Mouse (Mus musculus) adrenal gland, adult (tissue): ENCODE results near the gene Pus10.

Experiments
- DNase-seq, 2 experiments: peaks; one replicate each; pipeline ENCODE4 v3.0.0; 2022 to 2023; ENCODE audit warnings: low spot score in 1 of 2; ENCODE audit not compliant: inconsistent age in 2 of 2

The Pus10 gene

DNA sequence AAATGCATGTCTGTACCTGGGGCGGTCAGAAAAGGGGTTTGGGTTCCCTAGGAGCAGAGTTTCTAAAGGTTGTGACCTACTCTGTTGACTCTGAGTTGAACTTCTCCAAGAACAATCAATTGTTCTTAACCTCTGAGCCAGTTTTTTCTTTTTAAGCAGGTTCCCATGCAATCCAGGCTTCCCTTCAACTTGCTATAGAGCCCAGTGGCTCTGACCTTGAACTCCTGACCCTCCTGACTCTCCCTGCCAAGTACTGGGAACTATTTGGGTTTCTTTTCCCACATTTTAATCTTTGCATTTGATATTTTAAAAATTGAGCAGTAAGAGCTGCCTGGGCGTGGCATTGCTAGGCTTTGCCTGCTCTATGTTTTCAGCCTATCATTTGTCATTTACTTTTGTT, 27.8 kb downstream of the Pus10 start:
- peak; percentile 21 to 46 for DNase-seq

DNA sequence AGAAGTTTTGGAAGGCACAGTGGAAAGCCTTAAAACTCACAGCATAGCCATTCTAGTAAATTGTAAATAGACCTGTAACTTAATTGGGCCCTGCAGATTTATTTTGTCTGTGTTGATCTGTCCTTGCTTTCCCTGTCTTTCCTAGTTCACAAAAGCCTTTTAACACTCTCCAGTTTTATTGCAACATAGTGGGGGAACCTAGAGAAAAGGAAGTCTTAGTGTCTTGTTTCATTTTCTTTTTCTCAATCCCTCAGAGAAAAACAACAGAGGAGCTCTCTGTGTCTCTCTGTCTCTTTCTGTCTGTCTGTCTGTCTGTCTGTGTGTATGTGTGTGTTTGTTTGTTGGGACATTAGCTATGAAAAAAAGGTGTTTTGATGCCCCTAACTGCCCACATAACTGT, 30.4 kb downstream of the Pus10 start:
- DNase-seq = no peak

DNA sequence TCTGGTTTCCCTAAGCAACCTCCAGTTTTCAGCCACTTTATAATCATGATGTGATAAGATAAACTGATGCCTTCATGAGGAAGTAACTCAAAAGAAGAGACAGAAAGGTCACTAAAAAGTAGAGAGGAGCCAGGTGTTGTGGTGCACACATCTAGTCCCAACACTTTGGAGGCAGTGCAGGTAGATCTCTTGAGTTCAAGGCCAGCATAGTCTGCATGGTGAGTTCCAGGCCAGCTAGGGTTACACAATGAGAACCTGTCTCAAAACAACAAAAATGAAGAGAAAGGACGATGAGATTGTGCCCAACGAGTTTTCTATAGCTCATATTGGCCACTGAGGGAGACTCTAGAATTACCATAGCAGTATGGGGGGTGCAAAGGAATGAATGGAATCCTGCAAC, 33.1 kb downstream of the Pus10 start:
- DNase-seq = no peak

DNA sequence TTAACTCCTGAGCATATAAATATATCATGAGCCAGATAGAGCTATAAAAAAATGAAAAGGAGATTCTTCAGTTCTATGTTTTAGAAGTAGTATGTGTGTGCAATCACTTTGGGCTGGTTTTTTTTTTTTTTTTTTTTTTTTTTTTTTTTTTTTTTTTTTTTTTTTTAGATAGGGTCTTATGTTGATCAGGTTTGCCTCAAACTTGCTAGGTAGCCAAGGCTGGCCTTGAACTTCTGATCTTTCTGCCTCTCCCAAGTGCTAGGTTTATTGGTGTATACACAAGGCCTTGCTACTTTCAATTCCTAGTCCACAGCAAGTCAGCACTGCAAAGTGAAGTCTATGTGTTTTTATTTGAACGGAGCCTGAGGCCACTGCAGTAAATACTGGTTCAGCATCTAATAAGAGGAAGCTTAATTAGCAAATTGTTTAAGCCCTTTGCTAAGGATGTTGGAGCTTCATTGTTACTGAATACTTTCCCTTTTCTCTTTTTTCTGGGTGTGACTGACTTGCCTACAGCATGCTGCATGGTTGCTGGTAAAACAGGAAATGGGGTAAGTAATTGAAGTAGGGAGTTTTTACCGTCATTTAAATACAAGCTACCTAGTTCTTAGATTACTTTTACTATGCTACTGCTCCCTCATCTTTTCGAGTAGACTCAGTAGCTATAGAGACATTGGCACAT, 34.1 kb downstream of the Pus10 start:
- no peak for DNase-seq

DNA sequence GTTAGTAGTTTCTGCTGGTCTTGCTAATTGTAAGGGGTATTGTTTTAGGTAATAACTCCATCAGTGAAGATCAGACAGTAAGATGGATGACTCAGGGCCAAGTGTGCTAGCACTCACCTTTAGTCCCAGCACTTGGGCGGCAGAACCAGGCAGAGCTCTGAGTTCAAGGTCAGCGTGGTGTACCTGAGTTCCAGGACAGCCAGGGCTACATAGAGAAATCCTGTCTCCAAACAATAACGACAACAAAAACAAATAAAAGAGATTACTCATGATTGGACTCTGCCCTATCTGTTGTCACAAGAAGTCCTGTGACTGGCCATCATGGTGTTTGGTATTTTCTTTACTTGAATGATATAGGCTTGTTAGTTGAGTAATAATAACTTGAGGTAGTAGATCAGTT, 36.4 kb downstream of the Pus10 start:
- DNase-seq = no peak

DNA sequence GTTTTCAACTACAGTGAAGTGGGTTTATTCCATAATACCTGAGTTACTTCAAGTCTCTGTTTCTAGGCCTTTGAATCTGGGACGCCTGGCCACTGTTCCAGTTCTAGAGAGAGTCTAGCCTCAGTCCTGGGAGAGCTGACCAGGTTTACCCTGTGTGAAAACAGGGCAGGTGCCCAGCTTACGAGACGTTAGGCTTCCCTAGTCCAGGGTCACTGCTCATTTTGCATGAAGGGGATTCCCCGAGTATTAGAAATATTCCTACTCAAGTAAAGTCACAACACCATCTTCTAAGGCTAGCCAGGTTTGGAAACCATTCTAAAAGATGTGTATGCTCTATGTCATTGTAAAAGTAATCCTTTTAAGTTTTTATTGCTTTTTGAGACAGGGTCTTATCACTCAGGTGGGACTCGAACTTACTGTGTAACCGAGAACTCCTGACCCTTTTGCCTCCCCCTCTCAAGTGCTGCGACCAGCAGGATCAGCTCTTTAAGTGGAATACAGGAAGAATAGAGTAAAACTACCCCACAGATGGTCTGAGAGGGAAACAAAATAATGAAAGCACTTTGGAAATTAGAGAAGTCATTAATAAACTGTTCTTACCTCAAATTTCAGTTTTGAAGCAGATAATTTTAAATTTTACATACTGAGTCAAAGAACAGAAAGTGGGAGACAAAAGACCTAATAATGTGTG, 39.3 kb downstream of the Pus10 start:
- no peak for DNase-seq

DNA sequence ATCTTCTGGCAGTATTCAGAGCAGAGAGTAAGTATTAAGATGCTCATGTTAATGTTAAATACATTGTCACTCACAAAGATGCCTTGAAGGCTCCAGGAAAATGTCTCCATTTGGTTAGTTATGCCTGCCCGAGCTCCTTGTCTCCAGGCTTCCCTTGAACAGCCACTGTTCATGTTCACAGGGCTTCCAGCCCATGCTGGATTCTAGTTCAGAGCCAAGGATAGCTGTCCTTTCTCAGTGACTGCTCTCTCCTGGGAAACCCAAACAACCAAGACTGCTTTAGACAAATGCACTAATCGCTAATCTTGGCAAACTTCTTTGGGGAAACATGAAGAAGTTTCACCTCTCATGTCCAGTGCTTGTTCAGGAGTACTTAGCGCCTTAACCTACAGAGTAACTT, 46.8 kb downstream of the Pus10 start:
- DNase-seq = no peak

DNA sequence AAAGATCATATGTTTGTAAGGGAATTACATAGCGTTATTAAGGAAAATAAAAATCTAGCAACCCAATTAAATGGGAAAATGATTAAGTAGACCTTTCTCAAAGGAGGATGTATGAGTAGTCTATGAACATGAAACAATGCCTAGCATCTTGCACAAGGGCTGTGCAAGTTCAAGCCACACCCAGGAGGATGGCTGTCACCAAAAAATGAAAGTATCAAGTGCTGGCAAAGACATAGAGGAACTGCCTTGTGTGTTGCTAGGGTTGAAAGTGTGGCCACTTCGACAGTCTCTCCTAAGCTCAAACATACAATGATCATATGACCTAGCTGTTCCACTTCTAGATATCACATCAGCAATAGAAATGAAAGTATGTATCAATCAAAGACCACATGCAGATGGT, 53.4 kb downstream of the Pus10 start:
- DNase-seq = no peak

DNA sequence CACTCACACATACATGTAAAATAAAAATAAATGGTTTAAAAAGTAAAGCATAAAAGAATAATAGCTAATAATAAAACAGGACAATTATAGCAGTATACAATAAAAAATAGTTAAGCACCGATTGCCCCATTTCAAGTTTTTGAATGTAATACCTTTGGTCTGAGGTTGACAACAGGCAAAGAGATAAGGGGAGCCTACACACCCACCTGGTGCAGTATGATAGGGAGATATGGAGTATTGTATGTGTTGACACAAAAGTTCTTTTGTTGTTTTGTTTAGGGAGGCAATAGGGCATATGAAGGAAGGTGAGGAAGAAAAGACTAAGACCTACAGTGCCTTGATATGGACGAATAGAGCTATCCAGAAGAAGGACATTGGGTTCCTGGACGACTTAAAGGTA, 54.4 kb downstream of the Pus10 start:
- no peak for DNase-seq

DNA sequence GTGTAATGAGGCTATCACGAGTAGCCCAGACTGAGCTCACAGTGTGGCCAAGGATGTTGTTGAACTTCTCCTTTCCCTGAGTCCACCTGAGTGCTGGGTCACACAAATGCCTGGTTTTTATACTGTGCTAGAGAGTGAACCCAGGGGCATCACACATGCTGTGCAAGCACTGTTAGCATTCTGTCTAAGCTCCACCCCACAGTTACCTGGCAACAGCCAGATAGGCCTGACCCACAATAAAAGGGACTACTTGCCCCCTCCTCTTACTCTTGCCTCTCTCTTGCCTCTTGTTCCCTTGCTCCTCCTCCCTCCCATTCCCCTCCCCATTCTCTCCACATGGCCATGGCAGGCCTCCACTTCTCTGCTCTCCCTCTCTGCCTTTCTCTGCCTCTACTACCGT, 56.9 kb downstream of the Pus10 start:
- no peak for DNase-seq

DNA sequence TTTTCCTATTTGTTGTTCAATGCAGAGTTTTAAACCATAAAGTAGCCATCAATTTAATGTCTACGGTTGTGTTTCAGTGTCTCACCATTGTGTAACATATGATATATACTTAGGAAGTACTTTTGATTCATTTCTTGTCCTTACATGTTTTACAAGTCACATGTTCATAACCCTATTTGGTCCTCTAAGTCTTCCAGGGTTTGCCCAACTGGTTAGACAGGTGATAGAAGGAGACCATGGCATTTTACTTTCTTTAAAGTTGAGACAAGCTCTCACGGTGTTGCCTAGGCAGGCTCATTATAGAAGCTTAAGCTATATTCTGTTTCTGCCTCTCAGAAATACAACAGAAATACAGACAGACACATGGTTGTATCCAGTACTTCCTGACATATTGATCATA, 60.4 kb downstream of the Pus10 start:
- DNase-seq = no peak

DNA sequence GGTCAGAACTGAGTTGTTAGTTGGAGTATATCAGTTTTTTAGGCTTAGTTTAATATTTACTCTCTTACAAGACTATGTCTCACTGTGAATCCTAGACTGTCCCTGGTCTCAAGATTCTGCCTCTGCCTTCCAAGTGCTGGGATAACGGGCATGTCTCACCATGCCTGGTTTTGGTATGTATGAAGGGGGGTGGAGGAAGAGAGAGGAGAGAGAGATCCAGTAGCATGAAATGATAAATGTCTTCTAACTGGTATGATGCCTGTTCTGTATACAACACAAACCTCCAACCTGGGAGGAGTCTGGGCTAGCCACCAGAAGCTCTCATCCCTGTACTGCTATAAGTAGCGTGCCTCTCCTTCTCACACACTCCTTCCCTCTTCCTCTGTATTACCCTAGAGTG, 61.0 kb downstream of the Pus10 start:
- DNase-seq = no peak

DNA sequence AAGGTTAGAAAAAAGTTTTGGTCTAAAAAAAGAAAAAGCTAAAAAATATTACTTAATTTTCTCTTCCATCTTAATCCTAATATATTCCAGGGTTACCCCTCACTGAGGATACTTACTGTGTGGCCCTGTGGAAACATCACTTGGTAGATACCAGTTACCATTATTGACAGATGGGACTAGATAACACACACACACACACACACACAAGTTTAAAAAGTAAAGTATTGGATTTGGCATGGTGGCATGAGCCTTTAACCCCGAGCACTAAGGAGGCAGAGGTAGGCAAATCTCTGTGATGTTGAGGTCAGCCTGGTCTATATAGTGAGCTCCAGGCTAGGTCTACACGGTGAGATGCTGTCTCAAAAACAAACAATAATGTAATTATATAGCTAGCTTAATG, 62.7 kb downstream of the Pus10 start:
- no peak for DNase-seq

DNA sequence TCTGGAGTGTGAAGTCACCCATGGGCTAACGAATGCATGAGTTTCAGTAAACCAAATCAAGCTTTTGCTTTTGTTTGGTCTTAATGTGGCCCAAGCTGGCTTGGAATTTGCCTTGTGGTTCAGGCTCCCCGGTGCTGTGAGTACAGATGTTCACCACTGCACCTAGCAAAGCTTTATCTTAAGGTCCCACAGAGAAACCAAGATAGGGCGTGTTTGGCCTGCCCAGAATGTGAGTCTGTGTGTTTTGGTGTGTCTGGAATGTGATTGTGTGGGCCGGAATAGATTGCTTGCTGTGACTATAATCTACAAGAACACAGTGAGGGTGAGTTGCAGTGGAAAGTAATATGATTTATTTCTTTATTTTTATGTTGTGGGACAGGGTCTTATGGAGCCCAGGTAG, 64.6 kb downstream of the Pus10 start:
- DNase-seq = no peak

DNA sequence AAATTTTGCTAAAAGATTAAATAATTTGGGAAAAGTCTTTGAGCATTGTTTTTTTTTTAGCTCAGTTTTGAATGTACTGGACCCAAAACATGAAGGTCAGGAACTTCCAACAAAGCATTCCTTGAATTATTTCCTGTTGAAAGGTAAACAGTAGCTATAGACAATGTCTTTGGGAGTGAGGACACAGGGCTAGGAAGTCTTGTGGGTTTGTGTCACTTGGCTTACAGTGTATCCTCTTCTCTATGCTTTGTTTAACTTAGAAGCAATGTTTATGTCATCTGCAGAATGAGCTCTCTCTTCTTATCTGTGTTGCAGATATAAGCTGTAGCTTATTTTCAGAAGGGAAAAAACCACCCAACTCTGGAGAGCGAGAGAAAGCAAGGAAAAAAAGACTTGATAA, 67.4 kb downstream of the Pus10 start:
- no peak for DNase-seq

DNA sequence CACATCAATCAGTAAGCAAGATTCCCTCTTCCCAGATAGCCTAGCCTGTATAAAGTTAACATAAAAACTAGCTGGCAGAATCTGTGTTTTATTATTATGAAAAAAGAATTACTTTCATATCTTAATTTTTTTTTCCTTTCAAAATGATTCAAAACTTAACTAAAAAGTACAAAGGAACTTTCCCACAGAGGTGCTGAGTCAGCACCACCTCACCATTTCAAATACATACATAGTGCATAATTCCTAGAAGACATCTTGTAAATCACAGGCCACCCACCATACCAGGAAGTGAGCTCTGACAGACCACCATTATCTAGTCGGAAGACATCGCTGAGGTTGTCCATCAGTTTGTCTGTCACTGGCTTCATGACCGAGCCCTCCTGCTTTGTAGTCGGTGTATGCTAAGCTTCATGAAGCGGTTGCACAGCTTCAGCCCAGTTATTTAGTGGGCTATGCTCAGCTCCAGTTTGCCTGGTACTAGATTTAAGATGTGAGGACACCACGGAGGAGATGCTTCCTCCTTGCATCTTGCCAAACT, 69.3 kb downstream of the Pus10 start:
- no peak for DNase-seq

DNA sequence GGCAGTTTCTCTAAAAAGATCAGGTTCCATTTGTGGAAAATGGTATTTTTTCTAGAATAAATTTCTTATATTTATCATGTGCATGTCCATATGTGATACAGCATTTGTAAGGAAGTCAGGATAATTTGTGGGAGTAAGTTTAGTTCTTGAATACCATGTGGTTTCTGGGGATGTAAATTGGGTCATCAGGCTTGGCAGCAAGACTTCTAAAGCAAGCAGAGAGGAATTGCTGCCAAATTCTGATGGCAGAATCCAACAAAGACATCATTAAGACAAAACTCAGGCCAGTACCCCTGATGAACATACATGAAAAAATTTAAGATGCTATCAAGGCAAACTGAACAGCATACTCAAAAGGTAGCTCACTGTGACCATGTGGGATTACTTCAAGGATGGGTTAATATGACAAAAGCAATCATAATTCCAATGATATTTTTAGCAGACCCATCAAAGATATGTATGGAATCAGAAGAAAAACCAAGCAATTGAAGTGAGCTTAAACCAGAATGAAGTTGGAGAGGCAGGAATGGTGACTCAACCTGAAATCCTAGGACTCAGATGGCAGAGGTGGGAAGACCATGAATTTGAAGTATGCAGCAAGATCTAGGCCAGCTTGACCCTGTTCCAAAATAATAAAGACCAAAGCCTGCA, 70.5 kb downstream of the Pus10 start:
- DNase-seq = no peak

DNA sequence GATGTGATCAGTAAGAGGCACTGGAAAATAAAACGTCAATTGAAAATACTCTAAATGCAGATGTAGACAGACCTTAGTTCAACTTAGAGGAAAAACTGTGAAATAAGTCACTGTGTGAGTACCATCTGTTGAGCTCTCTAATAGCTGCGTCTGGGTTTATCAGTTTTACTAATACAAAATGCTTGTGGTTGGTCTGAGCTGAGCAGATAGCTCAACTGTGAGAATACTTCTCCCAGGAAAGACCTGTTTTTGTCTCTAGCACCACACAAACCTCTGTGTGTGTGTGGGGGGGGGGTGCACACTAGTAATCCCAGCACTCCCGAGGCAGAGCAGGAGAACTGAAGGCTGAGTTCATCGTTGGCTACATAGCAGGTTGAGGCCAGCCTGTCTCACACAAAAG, 75.4 kb downstream of the Pus10 start:
- no peak for DNase-seq

DNA sequence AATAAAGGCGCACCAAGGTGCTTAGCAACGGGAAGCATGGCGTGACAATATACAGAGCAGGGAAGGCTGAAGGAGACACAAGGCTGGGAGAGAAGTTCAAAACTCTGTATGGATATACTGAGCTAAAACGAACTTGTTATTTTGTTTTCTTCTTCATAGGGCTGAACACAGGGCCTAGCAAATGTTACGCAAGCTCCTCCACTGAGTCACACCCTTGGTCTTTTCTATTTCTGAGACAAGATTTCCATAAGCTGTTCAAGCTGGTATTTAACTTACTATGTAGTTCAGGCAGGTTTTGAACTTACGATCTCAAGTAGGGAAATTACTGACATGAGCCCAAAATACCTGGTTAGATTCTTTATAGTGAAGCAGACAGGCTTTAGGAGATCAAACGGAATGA, 75.9 kb downstream of the Pus10 start:
- no peak for DNase-seq

DNA sequence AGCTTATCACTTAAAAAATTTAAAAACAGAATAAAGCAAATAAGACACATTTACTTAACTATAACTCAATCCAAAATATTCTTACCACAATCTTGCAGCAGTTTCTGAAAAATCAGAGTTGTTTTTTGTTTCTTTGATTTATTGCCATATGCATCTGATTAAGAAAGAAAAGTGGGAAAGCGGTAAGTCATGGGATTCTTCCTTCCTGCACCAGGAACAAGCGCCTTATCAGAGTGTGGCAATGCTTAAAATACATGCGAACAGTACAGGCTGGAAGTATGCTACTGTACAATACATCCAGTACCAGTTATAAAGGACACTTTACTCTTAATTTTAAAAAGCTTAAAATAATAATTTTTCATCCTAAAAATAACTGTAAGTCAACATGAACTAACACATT, 78.9 kb downstream of the Pus10 start:
- no peak for DNase-seq

DNA sequence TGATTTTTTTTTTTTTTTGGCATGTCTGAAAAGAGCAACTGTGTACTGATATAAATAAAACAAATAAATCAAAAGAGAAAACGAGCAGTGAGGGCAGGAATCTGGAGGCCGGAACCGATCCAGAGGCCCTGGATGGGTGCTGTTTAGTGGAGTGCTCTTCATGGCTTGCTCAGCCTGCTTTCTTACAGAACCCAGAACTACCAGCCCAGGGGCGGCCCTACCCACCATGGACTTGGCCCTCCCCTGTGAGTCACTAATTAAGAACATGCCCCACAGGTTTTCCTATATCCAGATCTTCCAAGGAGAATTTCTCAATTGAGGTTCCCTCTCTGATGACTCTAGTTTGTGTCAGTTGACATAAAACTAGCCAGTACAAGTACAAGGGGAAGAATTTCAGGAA, 80.6 kb downstream of the Pus10 start:
- DNase-seq = no peak

DNA sequence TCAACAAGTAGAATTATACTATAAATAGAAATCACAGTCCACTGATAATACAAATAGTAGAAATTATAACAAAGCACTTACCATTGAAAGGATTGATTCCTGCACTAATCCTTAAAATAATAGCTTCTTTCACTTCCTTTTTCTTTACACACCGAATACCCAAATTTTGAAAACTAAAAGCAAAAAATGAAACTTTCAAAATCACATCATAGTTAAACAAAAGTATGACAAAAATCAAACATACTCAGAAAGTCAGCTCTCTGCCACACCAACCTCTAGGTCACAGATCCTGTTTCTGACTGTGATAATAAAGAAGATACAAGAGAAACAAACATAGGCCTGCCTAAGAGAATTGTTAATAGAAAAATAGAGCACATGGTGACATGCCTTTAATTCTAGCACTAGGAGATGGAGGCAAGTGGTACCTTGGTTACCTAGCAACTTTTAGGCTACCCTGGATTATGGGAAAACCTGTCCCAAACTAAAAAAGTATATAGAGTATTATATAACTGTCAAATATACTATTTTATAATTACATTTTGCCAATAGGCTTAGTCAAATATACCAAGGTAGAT, 87.7 kb downstream of the Pus10 start:
- no peak for DNase-seq
